Mouse (Mus musculus): ENCODE data around the gene Yipf4.

The Yipf4 gene

DNA sequence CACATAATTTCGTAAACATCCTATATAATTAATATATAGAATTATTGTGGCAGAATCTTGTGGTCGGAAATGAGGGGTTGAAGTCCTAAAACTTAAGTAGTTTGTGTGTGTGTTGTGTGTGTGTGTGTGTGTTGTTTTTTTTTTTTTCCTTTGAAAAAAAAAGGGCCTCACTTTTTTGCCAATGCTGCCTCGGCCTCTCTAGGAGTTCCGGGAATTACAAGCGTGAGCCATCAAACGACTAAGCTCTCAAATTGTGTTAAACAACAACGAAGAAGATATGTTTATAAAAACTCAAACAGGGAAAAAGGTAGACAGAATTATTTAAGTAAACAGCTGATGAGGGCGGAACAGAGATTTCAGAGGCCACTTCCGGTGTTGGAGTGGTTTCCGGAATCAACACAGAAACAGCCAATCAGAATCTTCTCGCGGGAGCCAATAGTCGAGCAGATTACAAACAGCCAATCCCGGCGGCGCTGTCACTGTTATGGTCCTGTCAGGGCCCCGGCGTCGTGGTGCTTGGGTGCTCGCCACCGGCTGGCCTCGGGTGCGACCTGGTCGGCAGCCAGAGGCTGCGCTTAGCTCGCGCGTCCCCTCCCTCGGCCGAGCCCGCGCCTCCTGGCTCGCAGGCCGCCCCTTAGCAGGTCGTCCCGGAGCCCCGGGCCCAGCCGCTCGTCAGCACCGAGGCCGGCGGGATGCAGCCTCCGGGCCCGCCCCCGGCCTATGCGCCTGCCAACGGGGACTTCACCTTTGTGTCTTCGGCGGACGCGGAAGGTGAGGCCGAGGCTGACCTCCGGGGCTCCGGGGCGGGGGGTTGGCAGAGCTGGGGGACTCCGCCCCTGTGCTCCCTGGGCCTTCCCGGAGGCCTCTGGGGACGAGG lies at the start of gene Yipf4:
Gene Yipf4 (plus strand): TSS at position 470 of the 877 bp plus-strand sequence.
- peak; percentile 100 for DNase-seq

DNA sequence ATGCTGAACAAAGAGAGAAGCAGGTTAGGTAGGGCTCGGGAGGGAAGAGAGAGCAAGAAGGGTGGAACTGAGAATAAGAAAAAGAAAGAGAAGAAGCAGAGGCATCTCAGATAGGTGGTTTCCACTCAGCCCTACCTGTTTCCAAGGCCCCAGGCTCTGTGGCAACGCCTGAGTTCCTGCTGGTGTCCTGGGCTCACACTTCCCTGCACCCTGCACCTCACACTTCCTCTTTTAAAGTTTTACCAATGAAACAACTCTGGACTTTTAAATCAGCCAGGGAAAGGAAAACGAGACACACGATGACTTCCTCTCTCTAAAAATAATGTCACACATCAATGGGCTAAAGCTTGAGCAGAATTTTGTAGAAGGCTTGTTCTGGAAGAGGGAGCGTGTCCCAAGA lies 48.8 kb upstream of the Yipf4 start:
- peak; percentile 88 for DNase-seq

DNA sequence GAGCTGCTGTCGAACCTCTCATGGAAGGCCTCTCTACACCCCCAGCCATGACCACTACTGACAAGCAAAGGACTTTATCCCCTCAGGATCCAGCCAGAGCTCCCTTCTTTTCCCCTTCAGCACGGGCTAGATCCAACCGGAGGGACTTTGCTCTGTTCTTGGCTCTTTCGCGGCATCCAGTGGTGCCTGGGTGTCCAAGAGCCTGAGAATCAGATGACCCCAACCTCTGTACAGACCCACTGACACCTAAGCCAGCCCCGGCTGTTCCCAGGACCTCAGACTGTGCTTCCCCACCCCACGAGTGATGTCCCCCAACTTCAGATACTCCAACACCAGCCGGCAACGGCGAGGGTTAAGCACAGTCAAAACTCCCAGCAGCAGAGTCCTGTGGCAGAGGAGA lies 39.5 kb upstream of the Yipf4 start:
- peak; percentile 74 for DNase-seq

DNA sequence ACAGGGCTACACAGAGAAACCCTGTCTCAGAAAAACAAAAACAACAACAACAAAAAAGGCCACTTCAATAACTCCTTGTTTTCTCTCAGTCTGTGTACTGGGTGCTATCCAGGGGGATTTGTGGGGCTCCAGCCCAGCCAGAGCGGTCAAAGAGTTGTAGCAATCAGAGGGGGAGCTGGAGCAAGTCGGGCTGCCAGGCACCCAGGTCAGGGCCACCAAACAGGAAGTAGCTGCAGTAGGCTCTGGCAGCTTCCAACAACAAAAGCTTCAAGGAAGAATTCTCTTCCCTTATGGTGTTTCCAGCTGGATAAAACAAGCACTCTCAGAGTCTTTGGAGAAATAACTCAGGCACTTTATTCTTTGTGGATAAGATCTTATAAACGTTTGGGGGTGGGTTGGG lies 35.4 kb upstream of the Yipf4 start:
- peak; percentile 79 for DNase-seq

DNA sequence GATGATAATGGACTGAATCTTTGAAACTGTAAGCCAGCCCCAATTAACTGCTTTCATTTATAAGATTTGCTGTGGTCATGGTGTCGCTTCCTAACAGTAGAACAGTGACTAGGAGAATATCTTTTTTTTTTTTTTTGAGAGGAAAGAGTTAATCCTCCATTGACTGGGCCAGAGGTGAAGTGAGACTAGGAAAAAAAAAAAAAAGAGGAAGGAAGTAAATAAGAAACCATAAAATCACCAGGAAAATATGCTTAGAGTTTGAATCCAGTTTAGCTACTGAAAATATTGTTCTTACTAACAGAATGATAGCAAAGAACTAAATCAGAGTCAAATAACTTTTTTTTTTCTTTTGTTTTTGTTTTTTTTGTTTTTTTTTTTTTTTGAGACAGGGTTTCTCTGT lies 34.6 kb upstream of the Yipf4 start:
- DNase-seq, result no peak

DNA sequence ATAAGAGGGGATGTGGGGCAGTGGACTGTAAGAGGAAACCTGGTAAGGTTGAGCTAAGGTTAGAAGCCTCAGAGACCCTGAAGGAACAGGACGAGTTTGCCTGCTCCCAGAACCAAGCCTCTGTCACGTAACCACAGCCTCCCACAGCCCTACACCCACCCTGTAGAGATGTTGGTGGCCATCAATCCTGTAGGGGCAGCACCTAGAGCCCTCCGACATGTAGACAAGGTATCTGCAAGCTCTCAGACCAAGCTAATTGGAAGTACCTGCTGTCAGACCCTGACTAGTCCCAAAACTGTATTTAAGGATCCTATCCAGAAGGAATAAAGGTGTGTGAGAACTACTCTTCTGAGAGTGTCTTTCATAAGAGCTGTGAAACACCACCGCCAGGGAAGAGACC lies 33.9 kb upstream of the Yipf4 start:
- peak; percentile 71 for DNase-seq

DNA sequence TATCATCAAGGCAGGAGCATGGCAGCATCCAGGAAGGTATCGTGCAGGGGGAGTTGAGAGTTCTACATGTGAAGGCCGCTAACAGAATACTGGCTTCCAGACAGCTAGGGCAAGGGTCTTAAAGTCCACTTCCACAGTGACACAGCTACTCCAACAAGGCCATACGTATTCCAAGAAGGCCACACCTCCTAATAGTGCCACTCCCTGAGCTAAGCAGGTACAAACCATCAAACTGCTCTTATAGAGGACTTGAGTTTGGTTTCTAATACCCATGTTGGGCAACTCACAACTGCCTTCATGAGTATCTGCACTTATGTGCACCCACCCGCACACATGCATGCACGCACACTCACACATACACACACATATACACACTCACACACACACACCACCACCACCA lies 32.5 kb upstream of the Yipf4 start:
- peak; percentile 72 for DNase-seq

DNA sequence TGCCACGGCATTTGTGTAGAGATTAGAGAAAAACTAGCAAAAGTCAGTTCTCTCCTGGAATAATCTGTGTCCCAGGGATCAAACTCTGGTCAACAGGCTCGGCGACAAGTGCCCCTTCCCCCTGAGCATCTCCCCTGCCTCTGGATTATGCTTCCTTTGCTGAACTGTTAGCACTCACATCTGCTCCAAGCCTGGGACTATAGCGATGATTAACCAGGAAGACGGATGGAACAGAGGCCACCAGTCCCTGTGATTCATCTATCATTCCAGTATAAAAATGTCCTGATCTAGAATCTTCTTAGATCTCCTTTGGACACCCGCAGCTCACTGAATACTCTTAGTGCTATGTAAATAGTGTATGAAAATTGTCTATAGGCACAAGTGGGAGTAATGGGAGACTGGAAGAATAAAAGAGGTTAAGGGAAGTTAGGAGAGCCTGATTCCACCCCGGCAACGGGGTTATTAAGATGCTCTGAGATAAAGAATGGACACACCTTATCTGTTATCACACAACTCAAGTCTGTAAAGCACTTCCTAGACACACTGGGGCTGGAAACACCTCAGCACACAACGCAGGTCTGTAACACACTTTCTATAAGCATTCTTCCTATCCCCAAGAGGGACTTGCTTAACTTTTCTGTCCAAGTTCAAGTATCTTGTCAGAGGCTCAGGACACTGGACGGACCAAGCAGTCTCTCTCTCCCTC lies 31.2 kb upstream of the Yipf4 start:
- DNase-seq, result peak; percentile 62

DNA sequence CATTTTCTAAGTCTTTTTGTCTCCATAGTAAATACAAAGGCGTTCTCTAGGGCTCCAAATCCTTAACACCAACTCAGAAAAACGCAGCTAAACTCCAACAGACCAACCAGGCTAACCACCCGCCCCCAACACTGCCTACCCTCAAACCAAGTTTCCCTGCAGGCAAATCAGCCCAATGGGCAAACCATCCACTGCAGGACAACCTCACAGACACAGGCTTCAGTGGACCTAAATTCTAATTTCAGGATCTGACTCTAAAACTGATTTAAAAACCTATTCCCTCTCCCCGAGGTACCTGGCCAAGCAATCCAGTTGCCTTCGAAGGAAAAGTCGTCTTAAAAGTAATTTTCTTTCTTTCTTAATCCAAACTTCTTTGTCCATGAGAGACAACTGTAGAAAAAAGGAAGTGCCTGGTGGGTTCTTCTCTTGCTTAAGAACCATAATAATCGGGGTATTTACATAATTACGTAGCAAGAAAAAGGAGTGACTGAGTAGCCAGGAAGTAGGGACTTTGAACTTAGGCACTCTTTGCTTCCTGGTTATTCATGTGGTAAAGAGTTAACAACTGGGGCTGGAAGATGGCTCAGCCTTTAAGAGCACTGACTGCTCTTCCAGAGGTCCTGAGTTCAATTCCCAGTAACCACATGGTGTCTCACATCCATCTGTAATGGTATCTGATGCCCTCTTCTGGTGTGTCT lies 30.4 kb upstream of the Yipf4 start, which contains the start of gene Nlrc4:
Gene Nlrc4 (minus strand): TSS at position 432 of the 698 bp plus-strand sequence.
- DNase-seq, result peak; percentile 84

DNA sequence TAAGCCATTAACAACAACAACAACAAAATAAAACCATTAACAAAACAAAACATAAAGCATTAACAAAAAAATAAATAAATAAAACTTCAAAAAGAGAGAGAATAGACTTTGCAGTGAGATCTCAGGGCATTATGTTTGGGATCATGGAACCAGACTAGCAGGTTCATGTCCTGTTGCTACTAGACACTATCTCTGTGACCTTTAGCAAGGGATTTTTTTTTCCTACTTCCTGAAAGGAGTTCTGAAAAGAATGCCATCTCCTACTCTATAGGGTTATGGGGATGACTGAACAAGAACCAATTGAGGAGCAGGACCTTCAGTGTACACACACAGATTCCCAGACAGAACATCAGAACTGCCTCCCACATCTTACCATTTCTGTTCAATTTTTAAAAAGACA lies 25.8 kb upstream of the Yipf4 start:
- peak; percentile 19 for DNase-seq

DNA sequence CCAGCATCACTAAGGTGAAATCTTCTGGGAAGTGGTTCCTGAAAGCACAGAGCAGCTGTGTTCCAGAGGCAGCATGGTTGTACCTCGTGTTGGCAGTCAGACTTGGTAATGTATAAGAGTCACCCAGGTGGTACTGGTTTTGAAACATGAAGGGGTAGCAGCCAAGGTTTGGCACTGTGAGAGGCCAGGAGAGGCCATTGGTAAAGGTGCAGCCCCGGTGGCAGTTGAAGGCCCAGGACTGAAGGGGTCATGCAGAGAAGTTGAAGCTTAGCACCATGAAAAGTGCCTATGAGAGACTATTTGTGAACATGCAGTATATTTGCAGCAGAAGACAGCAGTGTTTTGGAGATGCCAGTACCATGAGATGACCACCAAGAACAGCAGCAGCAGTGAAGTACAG lies 21.3 kb upstream of the Yipf4 start:
- DNase-seq, result peak; percentile 74

DNA sequence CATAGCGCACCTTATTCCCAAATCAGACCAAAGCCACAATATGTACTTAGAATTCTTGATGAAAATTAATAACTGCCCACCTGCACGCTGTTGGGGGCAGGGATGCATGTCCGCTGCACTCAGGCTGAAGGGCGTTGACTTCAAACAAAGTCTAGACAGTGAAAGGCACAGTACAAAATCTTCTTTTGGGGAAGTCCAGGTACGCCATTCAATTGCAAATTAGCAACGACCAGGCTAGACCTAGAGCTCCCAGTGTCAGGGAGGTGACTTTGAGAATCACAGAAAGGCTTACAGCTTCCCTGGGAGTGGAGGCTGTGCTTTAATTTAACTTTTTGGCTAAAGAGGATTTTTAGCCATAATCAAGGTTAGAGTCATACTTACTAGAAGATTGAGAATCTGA lies 19.2 kb upstream of the Yipf4 start:
- peak; percentile 64 for DNase-seq

DNA sequence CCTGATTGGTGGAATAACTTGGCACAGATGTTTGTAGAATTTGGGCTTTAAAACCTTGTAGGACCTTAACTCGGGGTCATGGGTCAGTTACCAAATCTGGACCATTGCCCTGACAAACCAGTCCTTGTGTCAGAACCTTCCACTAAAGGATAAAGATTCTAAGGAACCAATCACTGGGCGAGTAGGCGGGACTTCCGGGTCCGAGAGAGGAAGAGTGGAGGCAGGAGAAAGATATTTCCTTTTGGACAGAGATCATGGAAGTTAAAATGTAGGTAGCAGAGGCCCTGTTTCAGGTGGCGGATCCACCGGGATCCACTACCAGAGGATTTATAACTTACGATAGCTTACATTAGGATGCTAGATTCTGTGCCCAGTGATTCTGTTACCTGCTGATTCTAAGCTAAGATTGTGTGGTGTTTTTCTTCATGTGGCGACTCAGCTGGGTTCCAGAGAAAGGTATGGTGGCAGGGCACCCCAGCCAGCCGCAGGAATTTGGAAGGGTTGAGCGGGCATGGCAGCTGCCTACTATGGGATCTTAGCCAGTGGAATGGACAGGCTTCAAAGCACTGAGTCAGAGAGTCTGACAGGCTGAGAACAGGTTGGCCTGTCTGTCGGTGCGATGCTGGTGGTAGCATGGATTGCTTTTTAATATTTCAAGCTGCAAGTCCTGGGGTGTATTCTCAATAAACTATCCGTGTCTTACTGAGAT lies 8.8 kb upstream of the Yipf4 start:
- peak; percentile 74 for DNase-seq

DNA sequence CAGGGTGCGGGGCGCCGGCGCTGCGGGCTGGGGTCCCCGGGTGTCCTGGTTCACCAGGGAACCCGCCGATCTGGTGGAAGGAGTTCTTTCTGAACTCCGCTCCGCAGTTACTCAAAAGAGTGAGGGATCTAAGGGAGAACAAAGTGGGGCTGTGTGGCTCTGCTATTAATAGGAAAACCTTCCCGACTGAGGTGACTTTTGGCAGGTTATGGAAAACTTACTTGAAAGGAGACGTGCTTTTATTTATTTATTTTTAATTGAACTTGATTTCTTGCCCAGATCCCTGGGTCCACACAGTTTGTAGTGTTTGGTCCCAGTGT lies 568 bp downstream of the Yipf4 start:
- DNase-seq, result no peak

DNA sequence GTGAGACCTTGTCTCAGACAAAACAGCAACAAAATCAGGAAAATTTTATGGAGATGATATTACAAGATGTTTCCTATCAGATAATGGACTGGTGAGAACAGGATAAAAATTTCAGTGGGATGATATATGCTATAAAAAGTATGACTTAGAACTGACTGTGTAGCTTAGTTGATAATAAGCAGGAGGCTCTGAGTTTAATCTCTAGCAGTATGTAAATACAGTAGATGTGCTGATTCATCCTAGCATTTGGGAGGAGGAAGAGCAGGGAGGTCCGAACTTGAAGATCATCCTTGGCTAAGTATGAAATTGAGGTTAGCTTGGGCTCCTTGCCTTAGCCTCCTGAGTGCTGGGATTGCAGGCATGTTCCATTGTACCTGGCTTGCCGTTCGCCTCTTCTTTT lies 2.3 kb downstream of the Yipf4 start:
- DNase-seq, result no peak

DNA sequence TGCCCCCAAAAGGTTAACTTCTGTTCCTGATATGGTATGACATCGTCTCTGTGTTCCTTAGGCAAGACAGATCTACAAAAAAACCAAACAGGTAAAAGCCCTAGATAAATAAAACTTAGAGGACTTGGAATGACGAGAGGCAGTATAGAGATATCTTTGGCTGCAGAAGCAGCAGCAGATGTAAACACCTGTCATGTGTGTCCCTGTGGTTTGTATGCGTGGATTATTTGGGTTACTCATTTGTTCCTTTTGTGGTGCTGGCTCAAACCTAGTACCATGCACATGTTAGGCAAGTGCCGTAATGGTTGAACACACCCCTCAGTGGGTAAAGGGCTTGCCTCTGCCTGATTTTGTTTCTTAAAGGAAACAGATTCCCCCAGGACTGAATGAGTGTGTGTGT lies 10.9 kb downstream of the Yipf4 start:
- DNase-seq, result peak; percentile 30

DNA sequence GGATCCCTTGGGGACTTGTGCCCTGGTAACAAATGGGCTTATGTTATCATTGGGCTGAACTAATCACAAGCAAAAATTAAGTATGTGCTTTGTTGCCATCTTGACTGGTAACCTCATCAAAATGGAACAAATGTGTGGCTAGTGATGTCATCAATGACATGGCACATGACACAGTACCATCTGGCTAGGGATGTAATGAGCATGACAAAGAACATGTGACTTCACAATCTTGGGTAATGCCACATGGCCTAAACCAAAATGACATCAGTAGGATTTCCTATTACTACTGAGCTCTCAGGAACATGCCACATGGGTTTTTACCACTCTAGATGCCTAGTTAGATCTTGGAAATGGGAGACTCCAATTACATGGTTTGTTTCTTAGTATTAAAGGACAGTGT lies 11.8 kb downstream of the Yipf4 start:
- peak; percentile 28 for DNase-seq

DNA sequence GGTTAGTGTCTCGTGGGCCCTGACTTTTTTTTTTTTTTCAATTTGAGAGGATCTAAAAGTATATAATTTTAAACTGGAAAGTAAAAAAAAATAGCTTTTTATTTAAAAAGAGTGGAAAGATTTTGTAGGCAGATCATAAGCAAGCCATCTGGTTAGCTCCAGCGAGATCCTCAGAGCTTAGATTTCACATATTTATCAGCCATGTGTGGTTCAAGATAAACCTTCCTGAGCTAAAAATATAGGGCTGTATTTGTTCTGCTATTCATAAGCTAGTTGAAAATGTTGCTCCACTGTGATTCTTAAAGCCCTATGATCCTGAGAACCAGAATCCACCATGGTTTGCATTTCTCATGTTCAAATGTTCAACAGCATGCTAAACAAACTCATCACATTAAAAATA lies 18.6 kb downstream of the Yipf4 start:
- peak; percentile 2 for DNase-seq

DNA sequence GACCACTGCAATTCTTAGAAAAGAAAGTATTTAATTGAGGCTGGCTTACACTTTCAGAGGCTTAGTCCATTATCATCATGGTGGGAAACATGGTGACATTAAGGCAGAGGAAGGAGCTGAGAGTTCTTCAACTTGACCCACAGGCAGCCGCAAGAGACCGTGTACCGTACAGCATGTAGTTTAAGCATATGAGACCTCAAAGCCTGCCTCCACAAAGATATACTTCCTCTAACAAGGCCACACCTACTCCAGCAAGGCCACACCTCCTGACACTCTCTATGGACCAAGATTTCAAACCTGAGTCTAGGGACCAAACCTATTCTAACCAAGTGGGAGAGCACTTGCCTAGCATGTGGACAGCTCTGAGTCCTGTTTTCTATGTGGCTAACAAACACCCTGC lies 19.3 kb downstream of the Yipf4 start:
- peak; percentile 80 for DNase-seq

DNA sequence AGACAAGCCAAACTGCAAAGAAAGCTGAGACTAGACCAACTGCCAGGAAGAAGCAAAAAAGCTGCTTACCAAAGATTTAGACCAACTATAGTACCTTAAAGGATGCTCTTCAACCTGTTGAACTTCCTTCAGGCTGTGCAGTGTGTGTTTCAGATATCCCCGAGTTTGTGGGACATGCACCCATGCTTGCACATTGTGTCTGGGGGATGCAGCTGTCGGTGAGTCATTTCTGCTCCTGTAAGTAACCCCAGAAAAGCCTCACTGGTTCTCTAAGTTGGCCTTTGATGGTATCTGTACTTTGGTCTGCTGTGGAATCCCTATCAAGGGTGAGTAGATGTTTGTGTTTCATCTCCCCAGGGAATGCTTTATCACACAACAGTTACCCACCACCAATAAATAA lies 23.0 kb downstream of the Yipf4 start:
- peak; percentile 54 for DNase-seq

DNA sequence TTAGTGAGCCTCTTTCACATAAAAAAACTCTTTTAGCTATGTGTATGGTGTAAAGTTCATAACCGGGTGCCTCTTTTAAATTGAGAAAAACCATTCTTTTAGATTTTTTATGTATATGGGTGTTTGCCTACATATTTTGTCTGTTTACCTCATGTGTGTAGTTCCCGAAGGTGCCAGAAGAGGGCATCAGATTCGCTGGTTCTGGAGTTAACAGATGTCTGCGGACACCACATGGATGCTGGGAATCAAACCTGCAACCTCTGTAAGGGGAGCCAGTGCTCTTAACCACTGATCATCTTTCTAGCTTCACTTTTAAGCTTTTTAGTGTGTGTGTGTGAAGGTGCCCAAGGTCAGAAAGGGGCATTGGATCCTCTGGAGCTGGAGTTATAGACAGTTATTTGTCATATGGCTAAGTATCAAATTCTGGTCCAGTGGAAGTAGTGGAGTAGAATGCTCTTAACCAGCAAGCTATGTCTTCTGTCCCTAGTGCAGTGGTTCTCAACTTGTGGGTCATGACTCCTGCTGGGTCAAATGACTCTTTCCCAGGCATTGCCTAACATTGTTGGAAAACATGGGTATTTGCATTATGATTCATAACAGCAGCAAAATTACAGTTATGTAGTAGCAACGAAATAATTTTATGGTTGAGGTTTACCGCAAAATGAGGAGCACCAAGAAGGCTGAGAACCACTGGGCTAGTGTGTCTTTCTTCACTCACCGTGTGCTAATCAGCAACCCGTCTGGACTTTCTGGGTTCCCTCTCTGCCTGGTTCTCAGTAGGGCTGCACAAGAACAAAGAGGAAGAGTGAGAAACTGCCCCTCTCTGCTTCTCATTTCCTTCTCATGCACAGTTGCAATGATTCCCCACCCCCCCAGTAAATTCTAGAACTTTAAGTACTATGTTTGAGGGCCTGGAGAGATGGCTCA lies 33.8 kb downstream of the Yipf4 start:
- no peak for DNase-seq

DNA sequence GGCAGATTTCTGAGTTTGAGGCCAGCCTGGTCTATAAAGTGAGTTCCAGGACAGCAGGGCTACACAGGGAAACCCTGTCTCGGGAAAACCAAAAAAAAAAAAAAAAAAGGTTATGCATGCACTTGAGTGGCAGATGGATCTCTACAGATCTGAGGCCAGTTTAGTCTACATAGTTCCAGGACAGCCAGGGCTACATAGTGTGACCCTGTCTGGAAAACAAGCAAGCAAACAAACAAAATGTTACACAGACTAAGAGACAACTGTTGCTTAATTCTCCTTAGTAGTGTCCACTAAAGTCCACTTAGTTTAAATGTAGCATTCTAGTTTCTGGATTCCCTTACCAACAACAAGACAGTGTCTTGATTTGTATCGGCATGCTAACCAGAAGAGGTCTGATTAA lies 36.8 kb downstream of the Yipf4 start:
- peak; percentile 19 for DNase-seq

All from heart, adult 11 months (tissue).